Mouse (Mus musculus) embryonic stem cell, embryonic (primary cell): ENCODE data around the gene Polg.

ENCODE experiments used
- CTCF ChIA-PET, 4 experiments: fragments of 300-600 bp in 2 of 4; fragments of 350-600 bp in 2 of 4; sonication (Branson Sonifier 250); formaldehyde crosslinking; loops; one replicate each; lab custom pipeline; 2022; ENCODE audit warnings: inconsistent platforms in 2 of 4; lab: Charles Lee
- POLR2A ChIA-PET, 4 experiments: fragments of 300-600 bp in 2 of 4; fragments of 350-600 bp in 2 of 4; sonication (Branson Sonifier 250); formaldehyde crosslinking; loops; one replicate each; lab custom pipeline; 2022; ENCODE audit warnings: antibody characterized with exemption in 4 of 4, inconsistent platforms in 1 of 4; lab: Charles Lee

Gene Polg

GRCm38 (mm10) chr7:79505876-79506530, 39.8 kb upstream of the Polg start:
- CTCF ChIA-PET, result interaction anchor here (0.6 to 2.0 kb wide), 8 partner anchors 9 to 359 kb away, joined by 3 to 9 read pairs (median 5); no protein-coding TSS in a partner anchor
- POLR2A ChIA-PET, result interaction anchor here in 3 of 4 experiments (0.7 to 3.2 kb wide), 10 partner anchors 8 to 236 kb away, joined by 3 to 11 read pairs (median 4); no protein-coding TSS in a partner anchor

- ChIA-PET CTCF (interaction anchor here in 3 of 4 experiments (0.7 to 2.0 kb wide), 6 partner anchors 9 to 358 kb away, joined by 3 to 9 read pairs (median 5); no protein-coding TSS in a partner anchor), POLR2A (interaction anchor here (0.6 to 3.2 kb wide), 12 partner anchors 9 to 716 kb away, joined by 3 to 11 read pairs (median 4); no protein-coding TSS in a partner anchor)
Measured at GRCm38 (mm10) chr7:79505376-79505775, 39.2 kb upstream of the Polg start.

GRCm38 (mm10) chr7:79504723-79505122, 38.6 kb upstream of the Polg start:
- ChIA-PET POLR2A (interaction anchor here (0.6 to 3.2 kb wide), 8 partner anchors 8 to 31 kb away, joined by 3 to 11 read pairs (median 6); no protein-coding TSS in a partner anchor), CTCF (interaction anchor here in 2 of 4 experiments (1.2 to 2.0 kb wide), 2 partner anchors 72 to 224 kb away, joined by 3 to 6 read pairs; no protein-coding TSS in a partner anchor)

GRCm38 (mm10) chr7:79503656-79504250, 37.6 kb upstream of the Polg start:
- CTCF ChIA-PET, result interaction anchor here in 1 of 4 experiments (0.6 kb wide), 1 partner anchor 133 kb away, joined by 3 read pairs; no protein-coding TSS in a partner anchor
- POLR2A ChIA-PET, result no interaction called here

- CTCF ChIA-PET, result interaction anchor here in 1 of 4 experiments (0.6 kb wide), 1 partner anchor 132 kb away, joined by 3 read pairs; no protein-coding TSS in a partner anchor
Measured at GRCm38 (mm10) chr7:79503103-79503455, 36.9 kb upstream of the Polg start.

GRCm38 (mm10) chr7:79502152-79503102, 36.3 kb upstream of the Polg start:
- ChIA-PET CTCF (interaction anchor here (0.5 to 1.0 kb wide), 7 partner anchors 44 to 435 kb away, joined by 3 to 8 read pairs (median 3); no protein-coding TSS in a partner anchor), POLR2A (interaction anchor here in 3 of 4 experiments (0.8 to 1.5 kb wide), 7 partner anchors 13 to 35 kb away, joined by 3 to 11 read pairs (median 3); no protein-coding TSS in a partner anchor)

More at GRCm38 (mm10) chr7:79503103-79503455, 36.9 kb upstream of the Polg start:
- POLR2A ChIA-PET, result interaction anchor here in 2 of 4 experiments (1.4 to 1.5 kb wide), 2 partner anchors 12 to 13 kb away, joined by 4 to 11 read pairs; no protein-coding TSS in a partner anchor

GRCm38 (mm10) chr7:79501581-79502031, 35.4 kb upstream of the Polg start:
- POLR2A ChIA-PET, result interaction anchor here in 3 of 4 experiments (0.9 to 1.5 kb wide), 4 partner anchors 14 to 36 kb away, joined by 3 to 11 read pairs (median 4); no protein-coding TSS in a partner anchor
- CTCF ChIA-PET, result interaction anchor here in 2 of 4 experiments (0.8 to 1.2 kb wide), 4 partner anchors 45 to 227 kb away, joined by 3 to 8 read pairs (median 6); no protein-coding TSS in a partner anchor

GRCm38 (mm10) chr7:79500681-79501306, 34.6 kb upstream of the Polg start:
- CTCF ChIA-PET, result interaction anchor here in 2 of 4 experiments (0.6 to 1.2 kb wide), 2 partner anchors 43 to 46 kb away, joined by 4 to 5 read pairs; no protein-coding TSS in a partner anchor
- POLR2A ChIA-PET, result interaction anchor here in 1 of 4 experiments (0.6 kb wide), 1 partner anchor 34 kb away, joined by 4 read pairs; no protein-coding TSS in a partner anchor

- ChIA-PET CTCF (interaction anchor here in 3 of 4 experiments (0.6 to 1.2 kb wide), 5 partner anchors 47 to 246 kb away, joined by 3 to 14 read pairs (median 4); no protein-coding TSS in a partner anchor), POLR2A (interaction anchor here in 1 of 4 experiments (0.8 to 3.0 kb wide), 2 partner anchors 17 to 34 kb away, joined by 3 to 14 read pairs; no protein-coding TSS in a partner anchor)
Measured at GRCm38 (mm10) chr7:79499596-79500570, 33.7 kb upstream of the Polg start.

- POLR2A ChIA-PET, result interaction anchor here in 2 of 4 experiments (1.0 to 3.0 kb wide), 3 partner anchors 35 to 48 kb away, joined by 3 to 14 read pairs (median 7); no protein-coding TSS in a partner anchor
- CTCF ChIA-PET, result interaction anchor here in 3 of 4 experiments (0.7 to 4.7 kb wide), 4 partner anchors 48 to 77 kb away, joined by 3 to 35 read pairs (median 4); no protein-coding TSS in a partner anchor
Measured at GRCm38 (mm10) chr7:79498965-79499595, 32.9 kb upstream of the Polg start.

GRCm38 (mm10) chr7:79498356-79498755, 32.2 kb upstream of the Polg start:
- CTCF ChIA-PET, result interaction anchor here in 2 of 4 experiments (0.8 to 4.7 kb wide), 13 partner anchors 16 to 114 kb away, joined by 3 to 35 read pairs (median 4); no protein-coding TSS in a partner anchor
- POLR2A ChIA-PET, result interaction anchor here in 2 of 4 experiments (0.6 to 3.0 kb wide), 4 partner anchors 36 to 303 kb away, joined by 3 to 14 read pairs (median 6); no protein-coding TSS in a partner anchor

- ChIA-PET CTCF (interaction anchor here (0.6 to 4.7 kb wide), 27 partner anchors 10 to 912 kb away, joined by 3 to 35 read pairs (median 4); no protein-coding TSS in a partner anchor), POLR2A (interaction anchor here (0.5 to 3.0 kb wide), 16 partner anchors 12 to 236 kb away, joined by 3 to 14 read pairs (median 3); partner anchors contain the start of gene Polg (in 1 of the 4))
Measured at GRCm38 (mm10) chr7:79497701-79498115, 31.5 kb upstream of the Polg start.

GRCm38 (mm10) chr7:79496816-79497328, 30.7 kb upstream of the Polg start:
- ChIA-PET CTCF (interaction anchor here (0.5 to 4.7 kb wide), 34 partner anchors 8 to 408 kb away, joined by 3 to 35 read pairs (median 5); no protein-coding TSS in a partner anchor), POLR2A (interaction anchor here in 2 of 4 experiments (0.5 to 3.0 kb wide), 14 partner anchors 8 to 236 kb away, joined by 3 to 14 read pairs (median 5); partner anchors contain the start of gene Polg (in 1 of the 2))
